ENCODE assay signal across 9 mouse cellular contexts in genomic region chr1:73912466-73912865, GRCm38 (mm10).
A peak's percentile ranks its signal among the peaks of the same experiment; 100 is the strongest.
DNase-seq lines count a peak whose midpoint lies in the region.
"Had no signal": no experiment of that assay in that cellular context is flagged by ENCODE, and none has a peak within 500 bp of the region (broad histone marks: within the 10 kb centered on the region; RNA-seq: fewer than 3 reads in every experiment).

No protein-coding gene starts in this region.

- H3K4me3 ChIP-seq in embryonic facial prominence, embryonic 10.5 days, result no peak overlapping the region
- H3K4me3 ChIP-seq: liver, embryonic 13.5 days had no signal

- no peak overlapping the region for H3K27ac ChIP-seq in embryonic facial prominence, embryonic 10.5 days (replicated peaks)
- H3K27ac ChIP-seq: liver, embryonic 13.5 days had no signal

- peaks cover 38% of the 10 kb centered on the region for H3K4me1 ChIP-seq in embryonic facial prominence, embryonic 10.5 days

- WGBS in embryonic facial prominence, embryonic 10.5 days, result 88% methylated on average over 10 of the region's 10 CpGs

- peak; percentile 7 for DNase-seq in gastrocnemius, postnatal 10 days
- DNase-seq in gastrocnemius, adult 8-10 months (ENCODE audit: low spot score in 2 of 2), result no peak
- DNase-seq in kidney, postnatal 25 days, result peak; percentile 3 to 37
- DNase-seq in kidney, postnatal 36 days, result no peak
- DNase-seq in testis, postnatal 10 days (ENCODE audit: low spot score), result peak; percentile 39
- no peak for DNase-seq in testis, postnatal 14 days (ENCODE audit: low spot score)
- DNase-seq in heart, postnatal 4 days, result peak; percentile 14
- no peak for DNase-seq in embryonic facial prominence, embryonic 10.5 days (ENCODE audit: low spot score)
- DNase-seq: liver, embryonic 13.5 days had no signal

- H3K27me3 ChIP-seq in embryonic facial prominence, embryonic 10.5 days (replicated peaks; ENCODE audit: low read depth, poor library complexity, severe bottlenecking), result 0 out of 2 replicates have a peak, but pooled peaks cover 5% of the 10 kb centered on the region
- H3K27me3 ChIP-seq: liver, embryonic 13.5 days had no signal

- no peaks in the 10 kb centered on the region for H3K9me3 ChIP-seq in embryonic facial prominence, embryonic 10.5 days
- H3K9me3 ChIP-seq: liver, embryonic 13.5 days had no signal

- H3K36me3 ChIP-seq in embryonic facial prominence, embryonic 10.5 days (replicated peaks), result peaks cover 51% of the 10 kb centered on the region

Comparison
In these comparisons a context has a peak if more than half of its experiments do, and no peak if none do; other contexts are left out.
1. DNase-seq: peak in gastrocnemius, postnatal 10 days (single experiment), kidney, postnatal 25 days (2 of 2), testis, postnatal 10 days (single experiment) and heart, postnatal 4 days (single experiment); none in gastrocnemius, adult 8-10 months (0 of 2), kidney, postnatal 36 days (0 of 2), testis, postnatal 14 days (single experiment) and embryonic facial prominence, embryonic 10.5 days (single experiment).